Mouse (Mus musculus) forebrain, embryonic 10.5 days (tissue): ENCODE results near the gene Ripply2. TPM values are rescaled to one million over a fixed set of nuclear protein-coding genes. Genes with fewer than 3 reads are reported as not detected.

Source experiments
- DNase-seq: peaks from one replicate; pipeline ENCODE4 v3.0.0-alpha.2; 2017; ENCODE audit warnings: low spot score; ENCODE audit errors: extremely low spot score
- H3K27ac ChIP-seq: fragments of 300-500 bp; sonication (generic); 2 replicates; pipeline ENCODE4 v1.5.1; 2016; ENCODE audit warnings: mild to moderate bottlenecking
- H3K27me3 ChIP-seq: fragments of 300-500 bp; sonication (generic); 2 replicates; pipeline ENCODE4 v1.6.1; 2016; ENCODE audit warnings: mild to moderate bottlenecking; ENCODE audit not compliant: poor library complexity, severe bottlenecking
- H3K36me3 ChIP-seq: fragments of 300-500 bp; sonication (generic); replicated peaks from 2 replicates; pipeline ENCODE4 v1.6.1; 2016; ENCODE audit warnings: mild to moderate bottlenecking, moderate library complexity
- H3K4me1 ChIP-seq: fragments of 300-500 bp; sonication (generic); 2 replicates; pipeline ENCODE4 v1.6.1; 2016
- H3K4me3 ChIP-seq: fragments of 300-500 bp; sonication (generic); 2 replicates; pipeline ENCODE4 v1.5.1; 2016; ENCODE audit warnings: mild to moderate bottlenecking, moderate library complexity
- H3K9me3 ChIP-seq: fragments of 300-500 bp; sonication (generic); 2 replicates; pipeline ENCODE4 v1.6.1; 2016; ENCODE audit warnings: mild to moderate bottlenecking, moderate library complexity
- WGBS: fragments of 180-500 bp; shearing (Covaris S2); methylation state at CpG from one replicate; pipeline ENCODE4 v1.1.7; 2016; 5-methylcytosine and 5-hydroxymethylcytosine counted together
- polyA plus RNA-seq: library from polyadenylated mRNA; unstranded; fragments of >200 nt; fragmentation: Nextera tagmentation; extraction: Ambion mirVana; gene quantifications from 2 replicates; pipeline ENCODE4 v1.2.1, GENCODE M21; 2016

Gene Ripply2
- polyA plus RNA-seq, 1 experiment from 2014 or later = 0.60 TPM

- Histone ChIP-seq H3K36me3 (no peaks in the 10 kb centered on the region), H3K27ac (no peak overlapping the region), H3K27me3 (no peaks in the 10 kb centered on the region), H3K4me3 (no peak overlapping the region), H3K9me3 (no peaks in the 10 kb centered on the region), H3K4me1 (no peaks in the 10 kb centered on the region)
- no peak for DNase-seq
- WGBS = 82% methylated on average over 3 of the region's 3 CpGs
These were observed 18.2 kb upstream of the Ripply2 start for GRCm38 (mm10) chr9:86997046-86997691.

GRCm38 (mm10) chr9:86999956-87000582 is 15.3 kb upstream of the Ripply2 start:
- Histone ChIP-seq H3K27ac (no peak overlapping the region), H3K9me3 (no peaks in the 10 kb centered on the region), H3K27me3 (no peaks in the 10 kb centered on the region), H3K4me3 (no peak overlapping the region), H3K4me1 (no peaks in the 10 kb centered on the region), H3K36me3 (no peaks in the 10 kb centered on the region)
- DNase-seq = no peak
- WGBS = 73% methylated on average over 2 of the region's 2 CpGs

- H3K4me3 ChIP-seq = no peak overlapping the region
- no peaks in the 10 kb centered on the region for H3K36me3 ChIP-seq
- no peaks in the 10 kb centered on the region for H3K27me3 ChIP-seq
- WGBS = 79% methylated on average over 6 of the region's 6 CpGs
- peaks cover 10% of the 10 kb centered on the region for H3K4me1 ChIP-seq
- no peak for DNase-seq
- no peak overlapping the region for H3K27ac ChIP-seq
- H3K9me3 ChIP-seq = no peaks in the 10 kb centered on the region
These were observed 10.5 kb upstream of the Ripply2 start for GRCm38 (mm10) chr9:87004701-87005434.

GRCm38 (mm10) chr9:87005435-87005779 is 9.9 kb upstream of the Ripply2 start:
- H3K4me3 ChIP-seq = no peak overlapping the region
- H3K36me3 ChIP-seq = no peaks in the 10 kb centered on the region
- WGBS = 77% methylated on average over 5 of the region's 5 CpGs
- DNase-seq = no peak
- no peak overlapping the region for H3K27ac ChIP-seq
- no peaks in the 10 kb centered on the region for H3K9me3 ChIP-seq
- no peaks in the 10 kb centered on the region for H3K27me3 ChIP-seq
- H3K4me1 ChIP-seq = peaks cover 10% of the 10 kb centered on the region

- H3K36me3 ChIP-seq = no peaks in the 10 kb centered on the region
- no peaks in the 10 kb centered on the region for H3K9me3 ChIP-seq
- H3K4me3 ChIP-seq = no peak overlapping the region
- peaks cover 15% of the 10 kb centered on the region for H3K27me3 ChIP-seq
- H3K4me1 ChIP-seq = peaks cover 10% of the 10 kb centered on the region
- H3K27ac ChIP-seq = no peak overlapping the region
- 85% methylated on average over 6 of the region's 6 CpGs for WGBS
- no peak for DNase-seq
These were observed 6.8 kb upstream of the Ripply2 start for GRCm38 (mm10) chr9:87008507-87008906.

GRCm38 (mm10) chr9:87008919-87009318 is 6.4 kb upstream of the Ripply2 start:
- H3K27me3 ChIP-seq = peaks cover 19% of the 10 kb centered on the region
- H3K9me3 ChIP-seq = no peaks in the 10 kb centered on the region
- no peak overlapping the region for H3K27ac ChIP-seq
- 92% methylated on average over 1 of the region's 1 CpGs for WGBS
- no peak overlapping the region for H3K4me3 ChIP-seq
- H3K36me3 ChIP-seq = no peaks in the 10 kb centered on the region
- no peak for DNase-seq
- H3K4me1 ChIP-seq = peaks cover 10% of the 10 kb centered on the region

- H3K27ac ChIP-seq = peak overlapping the region; percentile 82
- no peak for DNase-seq
- H3K27me3 ChIP-seq = peaks cover 62% of the 10 kb centered on the region
- no peaks in the 10 kb centered on the region for H3K36me3 ChIP-seq
- no peaks in the 10 kb centered on the region for H3K9me3 ChIP-seq
- H3K4me1 ChIP-seq = peaks cover 12% of the 10 kb centered on the region
- 6% methylated on average over 10 of the region's 10 CpGs for WGBS
- peak overlapping the region; percentile 65 for H3K4me3 ChIP-seq
These were observed 579 bp downstream of the Ripply2 start for GRCm38 (mm10) chr9:87015938-87016294.

- WGBS = under 1% methylated on average over 52 of the region's 52 CpGs
- peak; percentile 97 for DNase-seq
- Histone ChIP-seq H3K27ac (peak within 1 kb of the TSS; percentile 85), H3K4me3 (peak within 1 kb of the TSS; percentile 82), H3K4me1 (peaks cover 15% of the 10 kb centered on the region), H3K9me3 (no peaks in the 10 kb centered on the region), H3K36me3 (no peaks in the 10 kb centered on the region), H3K27me3 (peaks cover 13% of the 10 kb centered on the region)
These were observed 6.6 kb downstream of the Ripply2 start, which contains the start of gene Cyb5r4 for GRCm38 (mm10) chr9:87021778-87022523. Gene Cyb5r4, plus strand, starts transcription at chr9:87022014.

GRCm38 (mm10) chr9:87025764-87026163 is 10.4 kb downstream of the Ripply2 start:
- Histone ChIP-seq H3K4me1 (peaks cover 15% of the 10 kb centered on the region), H3K27ac (no peak overlapping the region), H3K27me3 (no peaks in the 10 kb centered on the region), H3K9me3 (no peaks in the 10 kb centered on the region), H3K36me3 (peaks cover 9% of the 10 kb centered on the region), H3K4me3 (no peak overlapping the region)
- DNase-seq = no peak
- WGBS = 88% methylated on average over 6 of the region's 6 CpGs

- peak; percentile 50 for DNase-seq
- Histone ChIP-seq H3K27me3 (no peaks in the 10 kb centered on the region), H3K9me3 (no peaks in the 10 kb centered on the region), H3K4me1 (peaks cover 7% of the 10 kb centered on the region), H3K27ac (no peak overlapping the region), H3K36me3 (peaks cover 12% of the 10 kb centered on the region), H3K4me3 (no peak overlapping the region)
- WGBS = 46% methylated on average over 8 of the region's 8 CpGs
These were observed 12.2 kb downstream of the Ripply2 start for GRCm38 (mm10) chr9:87027423-87028084.

- DNase-seq = no peak
- H3K27ac ChIP-seq = no peak overlapping the region
- H3K27me3 ChIP-seq = no peaks in the 10 kb centered on the region
- no peak overlapping the region for H3K4me3 ChIP-seq
- no peaks in the 10 kb centered on the region for H3K4me1 ChIP-seq
- H3K36me3 ChIP-seq = peaks cover 19% of the 10 kb centered on the region
- H3K9me3 ChIP-seq = no peaks in the 10 kb centered on the region
- WGBS = 95% methylated on average over 4 of the region's 4 CpGs
These were observed 16.9 kb downstream of the Ripply2 start for GRCm38 (mm10) chr9:87032196-87032595.

- H3K36me3 ChIP-seq = peaks cover 10% of the 10 kb centered on the region
- WGBS = 61% methylated on average over 2 of the region's 2 CpGs
- H3K27ac ChIP-seq = no peak overlapping the region
- H3K27me3 ChIP-seq = no peaks in the 10 kb centered on the region
- no peak for DNase-seq
- no peaks in the 10 kb centered on the region for H3K4me1 ChIP-seq
- H3K4me3 ChIP-seq = no peak overlapping the region
- H3K9me3 ChIP-seq = no peaks in the 10 kb centered on the region
These were observed 19.7 kb downstream of the Ripply2 start for GRCm38 (mm10) chr9:87034831-87035580.
